ENCODE assay signal across 8 mouse cellular contexts in the genomic region with DNA sequence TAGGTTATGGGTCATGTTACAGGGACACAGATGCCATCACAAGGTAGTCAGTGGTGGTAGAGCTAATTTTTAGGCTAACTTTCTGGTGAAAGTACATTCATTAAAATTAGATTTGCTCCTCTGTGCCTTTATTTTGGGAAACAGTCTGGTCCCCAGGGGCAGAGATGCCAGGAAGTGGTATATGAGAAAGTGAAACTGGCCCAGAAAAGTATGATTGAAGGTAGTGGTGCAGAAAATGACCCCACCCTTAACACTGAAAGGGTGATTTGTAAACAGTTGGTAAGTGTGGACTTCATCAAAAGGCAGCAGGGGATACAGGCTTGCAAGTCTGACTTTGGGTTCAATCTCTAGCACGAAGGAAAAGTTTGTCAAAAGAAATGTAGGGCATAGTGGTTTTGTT. TPM values are rescaled to one million over a fixed set of nuclear protein-coding genes. Genes with fewer than 3 reads are reported as not detected.
A peak's percentile ranks its signal among the peaks of the same experiment; 100 is the strongest.
DNase-seq lines count a peak whose midpoint lies in the region; ATAC-seq lines count a peak whose summit lies in the region.

No protein-coding gene starts in this region.

- H3K9me3 ChIP-seq in kidney, embryonic 15.5 days (replicated peaks), result no peaks in the 10 kb centered on the region
- H3K9me3 ChIP-seq in forebrain, embryonic 15.5 days, result no peaks in the 10 kb centered on the region
- no peaks in the 10 kb centered on the region for H3K9me3 ChIP-seq in liver, embryonic 13.5 days (replicated peaks)
- H3K9me3 ChIP-seq in neural tube, embryonic 14.5 days (ENCODE audit: control insufficient read depth, low read length), result no peaks in the 10 kb centered on the region

- peaks cover 8% of the 10 kb centered on the region for H3K4me1 ChIP-seq in kidney, embryonic 15.5 days
- peaks cover 17% of the 10 kb centered on the region for H3K4me1 ChIP-seq in forebrain, embryonic 15.5 days
- H3K4me1 ChIP-seq in liver, embryonic 13.5 days (replicated peaks), result no peaks in the 10 kb centered on the region
- H3K4me1 ChIP-seq in neural tube, embryonic 14.5 days (ENCODE audit: control insufficient read depth, insufficient read depth, low read length), result peaks cover 14% of the 10 kb centered on the region

- WGBS in kidney, embryonic 15.5 days, result 43% methylated on average over 1 of the region's 1 CpGs
- 35% methylated on average over 1 of the region's 1 CpGs for WGBS in forebrain, embryonic 15.5 days
- WGBS in liver, embryonic 13.5 days (ENCODE audit: insufficient replicate concordance), result 44% methylated on average over 1 of the region's 1 CpGs
- WGBS in neural tube, embryonic 14.5 days, result 21% methylated on average over 1 of the region's 1 CpGs

- H3K9ac ChIP-seq in kidney, embryonic 15.5 days, result peak overlapping the region; percentile 75; the same call in 1 of the 2 replicates
- H3K9ac ChIP-seq in forebrain, embryonic 15.5 days (replicated peaks), result peak overlapping the region; percentile 94
- H3K9ac ChIP-seq in liver, embryonic 13.5 days, result no peak overlapping the region
- H3K9ac ChIP-seq in neural tube, embryonic 14.5 days (replicated peaks; ENCODE audit: low read depth, low read length), result peak overlapping the region; percentile 95

- H3K27ac ChIP-seq in kidney, embryonic 15.5 days, result no peak overlapping the region
- H3K27ac ChIP-seq in forebrain, embryonic 15.5 days (replicated peaks), result peak overlapping the region; percentile 91; the same call in 1 of the 2 replicates
- H3K27ac ChIP-seq in liver, embryonic 13.5 days, result no peak overlapping the region
- H3K27ac ChIP-seq in neural tube, embryonic 14.5 days (ENCODE audit: low read depth, low read length), result no peak overlapping the region

- no peak for DNase-seq in kidney, postnatal 4 days
- DNase-seq in liver, embryonic 13.5 days, result no peak
- no peak for DNase-seq in gastrocnemius, adult 18-20 months (ENCODE audit: low spot score)
- no peak for DNase-seq in testis, postnatal 10 days (ENCODE audit: low spot score)
- no peak for DNase-seq in frontal cortex, postnatal 25 days (ENCODE audit: low spot score in 2 of 2)

- ATAC-seq in kidney, embryonic 15.5 days (replicated peaks; ENCODE audit: low FRiP score), result no peak
- ATAC-seq in forebrain, embryonic 15.5 days (replicated peaks), result no peak
- no peak for ATAC-seq in liver, embryonic 13.5 days (ENCODE audit: low read depth)
- ATAC-seq in neural tube, embryonic 14.5 days (ENCODE audit: low read depth), result no peak

- peaks cover 13% of the 10 kb centered on the region for H3K36me3 ChIP-seq in kidney, embryonic 15.5 days
- H3K36me3 ChIP-seq in forebrain, embryonic 15.5 days, result peaks cover 20% of the 10 kb centered on the region
- no peaks in the 10 kb centered on the region for H3K36me3 ChIP-seq in liver, embryonic 13.5 days
- peaks cover 14% of the 10 kb centered on the region for H3K36me3 ChIP-seq in neural tube, embryonic 14.5 days (ENCODE audit: control insufficient read depth, insufficient read depth, low read length)

- H3K4me2 ChIP-seq in kidney, embryonic 15.5 days, result peak overlapping the region; percentile 89
- peak overlapping the region; percentile 57 for H3K4me2 ChIP-seq in forebrain, embryonic 15.5 days (replicated peaks)
- peak overlapping the region; percentile 67; the same call in 1 of the 2 replicates for H3K4me2 ChIP-seq in liver, embryonic 13.5 days
- peak overlapping the region; percentile 79 for H3K4me2 ChIP-seq in neural tube, embryonic 14.5 days (ENCODE audit: low read depth, low read length)

- H3K4me3 ChIP-seq in kidney, embryonic 15.5 days (replicated peaks), result peak overlapping the region; percentile 71
- peak overlapping the region; percentile 76 for H3K4me3 ChIP-seq in forebrain, embryonic 15.5 days
- no peak overlapping the region for H3K4me3 ChIP-seq in liver, embryonic 13.5 days (replicated peaks)
- peak overlapping the region; percentile 82 for H3K4me3 ChIP-seq in neural tube, embryonic 14.5 days (ENCODE audit: low read depth, low read length)

- no peaks in the 10 kb centered on the region for H3K27me3 ChIP-seq in kidney, embryonic 15.5 days
- no peaks in the 10 kb centered on the region for H3K27me3 ChIP-seq in forebrain, embryonic 15.5 days
- H3K27me3 ChIP-seq in liver, embryonic 13.5 days, result peaks cover 30% of the 10 kb centered on the region
- no peaks in the 10 kb centered on the region for H3K27me3 ChIP-seq in neural tube, embryonic 14.5 days (ENCODE audit: control insufficient read depth, insufficient read depth, low read length)

RNA-seq across cellular contexts. Expression of a gene that starts 1.7 kb away (rescaled TPM):
- polyA plus RNA-seq in kidney, embryonic 15.5 days (2015; fragmentation: Nextera tagmentation; extraction: Ambion mirVana), result 12.3 and 16.4 TPM in 2 replicates
- 50.4 and 50.7 TPM in 2 replicates for polyA plus RNA-seq in forebrain, embryonic 15.5 days (2015; fragmentation: Nextera tagmentation; extraction: Ambion mirVana)
- polyA plus RNA-seq in liver, embryonic 13.5 days (2015; fragmentation: Nextera tagmentation; extraction: Ambion mirVana), result 0.75 and 1.4 TPM in 2 replicates
- polyA plus RNA-seq in neural tube, embryonic 14.5 days (2014; fragmentation: Nextera tagmentation; extraction: Ambion mirVana), result 51.5 TPM in 2 replicates
- under 1 TPM; 0.05 TPM for total RNA-seq in gastrocnemius, adult 18-20 months (2021)

RNA-seq across cellular contexts. Expression of a gene that starts 55.5 kb away (rescaled TPM):
- not detected in 2 replicates for polyA plus RNA-seq in kidney, embryonic 15.5 days (2015; fragmentation: Nextera tagmentation; extraction: Ambion mirVana)
- polyA plus RNA-seq in forebrain, embryonic 15.5 days (2015; fragmentation: Nextera tagmentation; extraction: Ambion mirVana), result not detected in 2 replicates
- 0.03 and 0.07 TPM in 2 replicates for polyA plus RNA-seq in liver, embryonic 13.5 days (2015; fragmentation: Nextera tagmentation; extraction: Ambion mirVana)
- not detected in 2 replicates for polyA plus RNA-seq in neural tube, embryonic 14.5 days (2014; fragmentation: Nextera tagmentation; extraction: Ambion mirVana)
- total RNA-seq in gastrocnemius, adult 18-20 months (2021), result under 1 TPM in 1 of 2 experiments, not detected in 1; 0.07 TPM
